Mouse (Mus musculus): ENCODE measurements around the gene Txndc2.

- no peak for TF ChIP-seq TAL1 (IDR thresholded peaks at IDR 0.05; ENCODE audit: low read length)
- no peak for TF ChIP-seq GATA1 (IDR thresholded peaks at IDR 0.05; ENCODE audit: low read length)
Measured at GRCm38 (mm10) chr17:65674710-65675171, 32.8 kb upstream of the Txndc2 start.

Data from erythroblast, embryonic 14.5 days (primary cell).